Mouse (Mus musculus) small intestine, adult 2 months (tissue): ENCODE measurements at regions not wholly inside any gene's neighbourhood (a gene's known extent, or its start where the extent isn't known, plus 50 kb on each side); places are given as distances from the start of the nearest gene placed in this dataset.

Experiments used
- H3K27ac ChIP-seq: fragments of 200-500 bp; 2 replicates; pipeline ENCODE4 v1.5.1; 2012; ENCODE audit warnings: low read depth, low read length, control low read depth, inconsistent platforms; ENCODE audit not compliant: insufficient read depth
- H3K27me3 ChIP-seq: fragments of 200-500 bp; 2 replicates; pipeline ENCODE4 v1.6.1; 2012; ENCODE audit warnings: mild to moderate bottlenecking, moderate library complexity, low read length, inconsistent platforms; ENCODE audit not compliant: control insufficient read depth, insufficient read depth
- H3K36me3 ChIP-seq: fragments of 200-500 bp; 2 replicates; pipeline ENCODE4 v1.6.1; 2012; ENCODE audit warnings: mild to moderate bottlenecking, low read length, control low read depth, inconsistent platforms; ENCODE audit not compliant: control insufficient read depth, insufficient read depth
- H3K4me1 ChIP-seq: fragments of 200-500 bp; 2 replicates; pipeline ENCODE4 v1.6.1; 2012; ENCODE audit warnings: low read length, inconsistent platforms, mixed read lengths; ENCODE audit not compliant: control insufficient read depth, insufficient read depth, insufficient read length
- H3K4me3 ChIP-seq: fragments of 200-500 bp; 2 replicates; pipeline ENCODE4 v1.5.1; 2012; ENCODE audit warnings: low read depth, mild to moderate bottlenecking, control low read depth, inconsistent platforms, low read length, moderate library complexity
- CTCF ChIP-seq: fragments of 200-500 bp; IDR thresholded peaks from 2 replicates; pipeline ENCODE4 v1.5.1; 2012; ENCODE audit warnings: low read depth, mild to moderate bottlenecking, control low read depth, inconsistent platforms, low read length, moderate library complexity, mixed read lengths; ENCODE audit not compliant: insufficient replicate concordance, insufficient read length; ENCODE audit errors: extremely low read depth
- POLR2A ChIP-seq: fragments of 200-500 bp; IDR thresholded peaks from 2 replicates; pipeline ENCODE4 v1.6.1; 2012; ENCODE audit warnings: low read depth, mild to moderate bottlenecking, control low read depth, inconsistent platforms, low read length, moderate library complexity
- WGBS: fragments of 180-500 bp; shearing (Covaris S2); methylation state at CpG from one replicate; pipeline ENCODE4 v1.1.7; 2018; 5-methylcytosine and 5-hydroxymethylcytosine counted together

DNA sequence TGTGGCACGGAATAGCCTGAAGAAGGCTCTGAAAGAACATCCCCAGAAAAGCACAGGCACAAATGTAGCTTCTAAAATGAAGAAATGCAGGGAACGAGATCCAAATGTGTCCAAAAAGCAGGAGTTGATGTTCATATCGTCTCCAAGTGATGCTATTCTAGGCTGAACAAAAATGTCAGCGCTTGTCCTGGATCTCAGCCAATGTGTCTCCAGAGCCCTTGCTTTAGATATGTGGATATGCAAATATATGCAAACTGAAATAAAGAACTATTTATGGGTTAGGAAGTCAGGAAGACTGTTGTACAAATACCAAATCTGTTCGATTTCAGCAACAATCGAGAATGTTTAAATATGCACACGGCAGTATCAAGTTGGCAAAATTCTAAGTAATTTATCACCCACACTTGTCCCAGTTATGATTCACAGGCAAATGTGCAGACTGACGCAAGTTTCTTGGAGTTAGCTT lies 320.4 kb downstream of the Synb start:
- Histone ChIP-seq H3K4me1 (no peaks in the 10 kb centered on the region), H3K27ac (no peak overlapping the region), H3K4me3 (no peak overlapping the region), H3K36me3 (no peaks in the 10 kb centered on the region), H3K27me3 (no peaks in the 10 kb centered on the region)
- WGBS: 70% methylated on average over 8 of the region's 8 CpGs
- no peak for TF ChIP-seq CTCF
- TF ChIP-seq POLR2A: no peak

DNA sequence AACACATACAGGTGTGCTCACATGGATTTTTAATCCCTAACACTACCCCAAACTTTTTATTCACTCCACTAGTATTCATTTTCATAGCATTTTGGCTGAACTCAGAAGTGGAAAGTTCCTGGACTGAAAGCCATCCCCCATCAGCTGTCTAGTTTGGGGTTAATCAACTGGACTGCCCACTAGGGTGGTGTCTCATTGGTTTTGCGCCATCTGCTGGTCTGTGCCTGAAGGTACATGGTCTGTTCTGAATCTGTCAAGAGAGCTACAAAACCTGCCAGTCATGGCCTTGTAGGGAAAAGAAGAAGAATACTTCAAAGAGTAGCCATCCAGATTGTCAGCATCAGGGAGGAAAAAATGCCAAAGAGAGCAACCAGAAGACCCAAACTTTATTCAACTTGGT lies 327.3 kb downstream of the Synb start:
- H3K4me1 ChIP-seq: no peaks in the 10 kb centered on the region
- H3K36me3 ChIP-seq: no peaks in the 10 kb centered on the region
- no peak overlapping the region for H3K4me3 ChIP-seq
- 0% methylated on average over 1 of the region's 1 CpGs for WGBS
- H3K27me3 ChIP-seq: no peaks in the 10 kb centered on the region
- no peak overlapping the region for H3K27ac ChIP-seq
- TF ChIP-seq CTCF (peak; percentile 51; the same call in 1 of the 2 replicates), POLR2A (no peak)

DNA sequence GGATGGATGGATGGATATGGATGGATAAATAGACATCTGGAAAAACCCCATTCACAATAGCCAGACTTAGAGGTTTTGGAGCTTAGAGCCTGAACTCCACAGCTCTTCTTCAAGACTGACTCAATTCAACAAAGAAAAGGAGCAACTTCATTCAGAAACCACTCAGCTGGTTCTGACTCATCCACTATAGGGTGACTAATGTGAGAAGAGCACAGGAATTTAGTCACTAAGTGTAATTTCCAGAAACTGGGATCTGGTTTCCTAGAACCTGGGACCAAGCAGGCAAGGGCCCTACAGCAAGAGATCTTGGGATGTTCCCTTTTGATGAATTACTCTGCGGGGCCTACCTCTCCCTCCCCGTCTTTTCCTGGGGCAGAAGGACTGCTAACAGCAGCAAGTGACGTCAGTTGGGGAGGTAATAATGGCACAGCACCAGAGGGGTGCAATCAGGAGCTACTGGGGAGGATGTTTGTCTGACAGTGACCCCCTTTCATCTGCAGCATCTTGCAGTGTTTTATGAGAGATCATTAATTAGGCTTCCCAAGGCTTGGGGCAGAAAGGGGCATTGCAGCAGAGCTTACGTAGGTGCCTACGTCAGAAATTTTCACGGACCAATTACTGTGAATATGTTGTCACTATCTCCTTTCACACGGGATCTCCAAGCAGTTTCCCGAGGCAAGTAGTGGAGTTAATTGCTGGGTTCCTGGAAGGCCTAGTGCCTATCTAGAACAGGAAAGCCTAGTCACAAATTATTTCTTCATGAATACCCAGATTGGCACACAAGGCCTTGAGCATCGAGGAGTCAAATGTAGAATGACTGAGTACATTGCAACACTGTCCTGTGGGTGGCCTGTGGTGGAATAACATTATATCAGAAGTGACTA lies 339.3 kb downstream of the Synb start:
- 73% methylated on average over 9 of the region's 9 CpGs for WGBS

DNA sequence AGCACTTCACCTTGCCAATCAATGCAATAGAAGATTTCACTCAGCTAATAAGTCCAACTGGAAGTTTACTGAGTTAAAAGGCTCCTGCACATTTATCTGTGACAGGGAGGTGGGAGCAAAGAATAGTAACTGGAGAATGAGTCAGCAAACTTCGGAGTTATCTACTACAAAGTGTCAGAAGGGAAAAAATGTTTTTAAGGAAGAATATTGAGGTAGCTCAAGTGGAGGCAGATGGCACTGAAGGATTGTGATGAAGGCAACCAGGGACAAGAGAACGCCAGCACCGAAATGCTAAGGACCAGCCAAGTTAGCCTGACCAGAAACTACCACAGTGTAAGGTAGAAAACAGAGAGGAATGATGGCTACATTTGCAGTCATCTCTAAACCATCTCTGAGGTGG lies 348.2 kb downstream of the Synb start:
- H3K4me1 ChIP-seq: no peaks in the 10 kb centered on the region
- no peak for TF ChIP-seq POLR2A
- TF ChIP-seq CTCF: no peak
- H3K27me3 ChIP-seq: no peaks in the 10 kb centered on the region
- no peaks in the 10 kb centered on the region for H3K36me3 ChIP-seq
- H3K4me3 ChIP-seq: no peak overlapping the region
- WGBS: 74% methylated on average over 3 of the region's 3 CpGs
- no peak overlapping the region for H3K27ac ChIP-seq

More for the DNA sequence above, 339.3 kb downstream of the Synb start:
- Histone ChIP-seq H3K4me1 (no peaks in the 10 kb centered on the region), H3K27me3 (no peaks in the 10 kb centered on the region), H3K4me3 (no peak overlapping the region), H3K27ac (no peak overlapping the region), H3K36me3 (no peaks in the 10 kb centered on the region)
- TF ChIP-seq CTCF (no peak), POLR2A (no peak)

DNA sequence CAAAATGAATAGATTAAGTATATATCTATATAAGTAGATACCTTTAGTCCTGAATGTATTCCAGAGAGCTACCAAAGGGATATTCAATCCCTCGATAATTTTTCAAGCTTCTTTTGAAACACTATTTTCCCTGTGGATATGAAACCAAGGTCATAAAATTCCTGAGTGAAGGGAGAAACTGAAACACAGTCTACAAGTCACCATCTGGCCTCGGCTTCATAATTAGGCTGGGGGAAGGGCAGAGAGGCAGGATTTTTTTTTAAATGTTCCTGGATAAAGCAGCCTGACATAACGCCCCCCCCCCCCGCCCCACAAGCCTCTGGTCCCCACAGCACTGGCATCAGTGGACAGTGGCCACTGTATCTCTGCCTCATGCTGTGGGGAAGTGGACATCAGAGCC lies 348.7 kb downstream of the Synb start:
- H3K27me3 ChIP-seq: no peaks in the 10 kb centered on the region
- 44% methylated on average over 4 of the region's 4 CpGs for WGBS
- no peaks in the 10 kb centered on the region for H3K36me3 ChIP-seq
- no peak overlapping the region for H3K4me3 ChIP-seq
- H3K4me1 ChIP-seq: no peaks in the 10 kb centered on the region
- TF ChIP-seq POLR2A (no peak), CTCF (no peak)
- no peak overlapping the region for H3K27ac ChIP-seq

DNA sequence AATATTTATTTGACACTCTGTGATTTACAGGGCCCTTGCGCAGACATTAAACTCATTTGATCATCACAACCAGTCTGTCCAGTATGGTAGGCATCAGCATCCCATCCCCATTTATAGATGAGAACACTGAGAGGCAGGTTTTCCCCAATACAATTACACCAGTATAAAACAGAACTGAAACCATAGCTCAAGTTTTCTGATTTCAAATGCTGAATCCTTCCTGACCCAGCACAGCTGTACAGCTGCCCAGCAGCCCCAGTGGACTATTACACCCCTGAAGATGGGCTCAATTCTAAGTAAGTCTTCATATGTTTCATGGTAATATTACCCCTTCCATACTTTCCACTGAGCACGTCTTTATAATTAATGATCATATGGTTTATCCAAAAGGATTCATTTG lies 352.3 kb downstream of the Synb start:
- H3K4me1 ChIP-seq: no peaks in the 10 kb centered on the region
- no peaks in the 10 kb centered on the region for H3K27me3 ChIP-seq
- 89% methylated on average over 2 of the region's 2 CpGs for WGBS
- H3K36me3 ChIP-seq: no peaks in the 10 kb centered on the region
- H3K27ac ChIP-seq: no peak overlapping the region
- no peak overlapping the region for H3K4me3 ChIP-seq
- TF ChIP-seq POLR2A (no peak), CTCF (no peak)

DNA sequence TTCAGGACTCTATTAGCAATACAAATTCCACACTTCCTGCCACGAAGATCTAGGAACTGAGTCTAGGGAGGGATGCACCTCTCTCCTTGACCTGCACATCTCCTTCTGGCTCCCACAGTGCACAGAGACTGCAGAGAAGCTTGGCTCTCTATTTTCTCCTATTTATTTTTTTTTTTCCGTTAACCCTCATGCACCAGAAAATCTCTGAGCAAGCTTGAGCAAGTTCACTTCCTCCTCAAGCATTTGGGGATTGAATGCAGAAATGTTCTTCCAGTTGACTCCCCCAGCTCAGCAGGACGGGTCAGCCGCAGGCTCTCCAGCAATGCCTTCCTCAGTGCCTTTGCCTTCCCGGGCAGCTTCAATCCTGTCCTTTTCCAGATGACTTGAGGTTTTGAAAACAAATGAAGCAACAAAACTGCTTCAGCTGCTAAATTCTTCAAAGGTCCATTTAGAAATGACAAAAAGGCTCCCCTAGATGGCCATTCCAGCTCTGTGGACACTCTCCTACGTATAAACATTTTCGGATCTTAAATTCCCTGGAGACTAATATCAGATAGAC lies 352.9 kb downstream of the Synb start:
- H3K27ac ChIP-seq: no peak overlapping the region
- H3K36me3 ChIP-seq: no peaks in the 10 kb centered on the region
- TF ChIP-seq CTCF (no peak), POLR2A (no peak)
- 63% methylated on average over 7 of the region's 7 CpGs for WGBS
- H3K27me3 ChIP-seq: no peaks in the 10 kb centered on the region
- H3K4me1 ChIP-seq: no peaks in the 10 kb centered on the region
- no peak overlapping the region for H3K4me3 ChIP-seq
